Mouse (Mus musculus) stomach, embryonic 14.5 days (tissue): ENCODE measurements around the gene Osr1. TPM values are rescaled to one million over a fixed set of nuclear protein-coding genes. Genes with fewer than 3 reads are reported as not detected.
A peak's percentile ranks its signal among the peaks of the same experiment; 100 is the strongest.

Experiments
- ATAC-seq: fragments of 200-750 bp; cut with Nextera tagmentation; 2 replicates; pipeline ENCODE4 v1.8.0; 2017; ENCODE audit warnings: low read depth, moderate TSS enrichment; ENCODE audit not compliant: insufficient number of reproducible peaks, insufficient read depth, low FRiP score
- H3K27ac ChIP-seq: fragments of 300-500 bp; sonication (generic); 2 replicates; pipeline ENCODE4 v1.5.1; 2014; ENCODE audit warnings: mild to moderate bottlenecking, low read length, moderate library complexity, mixed read lengths
- H3K27me3 ChIP-seq: fragments of 300-500 bp; sonication (generic); 2 replicates; pipeline ENCODE4 v1.6.1; 2014; ENCODE audit warnings: low read length, control low read depth, mixed read lengths; ENCODE audit not compliant: control insufficient read depth, insufficient read depth
- H3K36me3 ChIP-seq: fragments of 300-500 bp; sonication (generic); 2 replicates; pipeline ENCODE4 v1.6.1; 2014; ENCODE audit warnings: mild to moderate bottlenecking, control low read depth, low read length, moderate library complexity, mixed read lengths; ENCODE audit not compliant: control insufficient read depth, insufficient read depth
- H3K4me1 ChIP-seq: fragments of 300-500 bp; sonication (generic); 2 replicates; pipeline ENCODE4 v1.6.1; 2014; ENCODE audit warnings: low read length, control low read depth, mixed read lengths; ENCODE audit not compliant: control insufficient read depth, insufficient read depth
- H3K4me2 ChIP-seq: fragments of 300-500 bp; sonication (generic); replicated peaks from 2 replicates; pipeline ENCODE4 v1.6.1; 2014; ENCODE audit warnings: low read depth, low read length, control low read depth
- H3K4me3 ChIP-seq: fragments of 300-500 bp; sonication (generic); 2 replicates; pipeline ENCODE4 v1.5.1; 2014; ENCODE audit warnings: low read depth, low read length, control low read depth
- H3K9ac ChIP-seq: fragments of 300-500 bp; sonication (generic); replicated peaks from 2 replicates; pipeline ENCODE4 v1.6.1; 2014; ENCODE audit warnings: low read depth, mild to moderate bottlenecking, control low read depth, low read length, moderate library complexity, mixed read lengths
- H3K9me3 ChIP-seq: fragments of 300-500 bp; sonication (generic); 2 replicates; pipeline ENCODE4 v1.6.1; 2016; ENCODE audit warnings: low read depth, low read length, control low read depth; ENCODE audit not compliant: control insufficient read depth
- WGBS: fragments of 180-500 bp; shearing (Covaris S2); extraction: QIAGEN DNeasy Blood & Tissue Kit; methylation state at CpG from one replicate; pipeline ENCODE4 v1.1.7; 2014; 5-methylcytosine and 5-hydroxymethylcytosine counted together
- polyA plus RNA-seq: library from polyadenylated mRNA; unstranded; fragments of >200 nt; fragmentation: Nextera tagmentation; extraction: Ambion mirVana; gene quantifications from 2 replicates; pipeline ENCODE4 v1.2.1, GENCODE M21; 2014

Osr1 gene
- polyA plus RNA-seq = 80.6 and 84.6 TPM in 2 replicates

DNA sequence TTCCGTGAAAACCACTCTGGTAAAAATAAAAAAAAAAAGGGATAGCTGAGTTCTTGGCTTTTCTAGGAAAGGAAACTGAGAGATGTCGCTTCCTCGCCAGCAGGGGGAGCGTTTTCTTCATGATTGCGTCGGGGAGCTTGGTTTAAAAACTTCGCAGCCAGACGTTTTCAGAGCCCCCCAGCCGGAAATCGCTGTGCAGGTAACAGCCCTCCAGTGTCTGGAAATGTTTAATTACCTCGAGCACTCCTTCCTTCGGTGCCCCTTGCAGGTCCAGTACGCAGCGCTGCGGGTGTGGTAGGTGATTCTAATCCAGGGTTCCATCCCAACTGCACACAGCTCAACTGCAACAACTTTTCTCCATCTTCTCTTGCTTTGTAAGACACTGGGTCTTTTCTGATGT is at the start of gene Osr1:
TSS of gene Osr1 (plus strand) at position 146 of the 400 bp plus-strand sequence.
- Histone ChIP-seq H3K9ac (peak within 1 kb of the TSS; percentile 33; the same call in 1 of the 2 replicates), H3K36me3 (no peaks in the 10 kb centered on the region), H3K4me3 (peak within 1 kb of the TSS; percentile 43), H3K27ac (no peak within 1 kb of the TSS), H3K4me2 (peak within 1 kb of the TSS; percentile 75), H3K27me3 (no peaks in the 10 kb centered on the region), H3K9me3 (no peaks in the 10 kb centered on the region), H3K4me1 (peaks cover 9% of the 10 kb centered on the region; the same call in 1 of the 2 replicates)
- under 1% methylated on average over 15 of the region's 15 CpGs for WGBS
- ATAC-seq = no peak

GRCm38 (mm10) chr12:9550328-9550727 is 19.6 kb upstream of the Osr1 start:
- ATAC-seq = no peak
- H3K27me3 ChIP-seq = no peaks in the 10 kb centered on the region
- 78% methylated on average over 2 of the region's 2 CpGs for WGBS
- no peaks in the 10 kb centered on the region for H3K36me3 ChIP-seq
- H3K4me1 ChIP-seq = no peaks in the 10 kb centered on the region
- no peaks in the 10 kb centered on the region for H3K9me3 ChIP-seq
- no peak overlapping the region for H3K4me3 ChIP-seq
- H3K4me2 ChIP-seq = no peak overlapping the region
- H3K27ac ChIP-seq = no peak overlapping the region
- H3K9ac ChIP-seq = no peak overlapping the region

DNA sequence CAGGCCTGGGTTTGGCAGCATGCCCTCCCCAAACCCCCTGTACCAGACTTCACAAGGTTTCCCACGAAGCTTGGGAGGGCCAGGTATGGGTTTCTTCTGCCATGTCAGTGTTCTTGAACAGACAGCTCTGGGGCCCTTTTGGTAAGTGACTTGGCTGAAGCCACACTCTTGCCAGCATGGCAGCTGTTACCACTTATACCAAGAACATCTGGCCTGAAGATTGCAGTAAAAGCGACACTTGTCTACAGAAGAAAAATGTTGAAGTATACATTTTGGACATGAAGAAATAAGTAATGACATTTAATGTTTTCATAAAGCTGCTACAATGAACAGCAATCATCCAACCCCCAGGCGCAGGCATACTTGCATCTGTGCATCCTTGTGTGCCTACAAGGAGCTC is 5.0 kb upstream of the Osr1 start:
- H3K36me3 ChIP-seq = no peaks in the 10 kb centered on the region
- H3K4me2 ChIP-seq = no peak overlapping the region
- 65% methylated on average over 3 of the region's 3 CpGs for WGBS
- no peak for ATAC-seq
- H3K27ac ChIP-seq = no peak overlapping the region
- H3K9me3 ChIP-seq = no peaks in the 10 kb centered on the region
- no peaks in the 10 kb centered on the region for H3K4me1 ChIP-seq
- no peak overlapping the region for H3K4me3 ChIP-seq
- no peaks in the 10 kb centered on the region for H3K27me3 ChIP-seq
- no peak overlapping the region for H3K9ac ChIP-seq

GRCm38 (mm10) chr12:9570496-9570995 is 630 bp downstream of the Osr1 start:
- H3K9ac ChIP-seq = peak overlapping the region; percentile 33; the same call in 1 of the 2 replicates

DNA sequence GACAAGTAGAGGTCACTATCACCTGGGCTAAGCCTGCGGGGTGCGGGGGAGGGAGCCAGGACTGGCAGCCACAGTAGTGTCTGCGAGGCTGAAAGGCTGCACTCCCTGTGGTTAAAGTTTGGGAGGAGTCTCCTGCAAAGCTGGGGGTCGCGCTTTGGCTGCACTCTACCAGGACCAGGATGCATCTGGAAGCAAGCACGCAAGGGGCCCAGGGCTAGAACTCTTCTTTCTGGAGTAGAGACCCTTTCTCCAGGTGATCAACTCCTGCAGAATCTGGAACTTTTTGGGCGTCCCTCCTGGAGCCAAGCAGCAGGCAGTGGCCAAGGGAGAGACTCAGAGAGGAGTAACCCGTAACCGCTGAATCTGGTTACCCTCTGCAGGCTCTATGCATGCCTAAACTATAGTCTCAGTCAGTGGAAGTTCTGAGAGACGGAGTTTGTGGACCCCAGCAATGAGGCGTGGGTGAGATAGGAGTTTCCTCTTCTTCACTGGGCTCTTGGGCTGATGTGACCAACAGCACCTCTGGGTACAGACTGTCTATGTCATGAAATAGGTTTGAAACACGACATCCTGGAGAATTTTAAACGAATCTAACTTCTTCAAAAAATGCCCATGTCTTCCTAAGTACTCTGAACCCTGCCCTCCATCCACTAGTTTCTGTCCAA is 1.5 kb downstream of the Osr1 start:
- H3K27me3 ChIP-seq = no peaks in the 10 kb centered on the region
- no peak overlapping the region for H3K27ac ChIP-seq
- no peak for ATAC-seq
- no peak overlapping the region for H3K4me3 ChIP-seq
- no peaks in the 10 kb centered on the region for H3K36me3 ChIP-seq
- no peaks in the 10 kb centered on the region for H3K9me3 ChIP-seq
- H3K4me2 ChIP-seq = peak overlapping the region; percentile 75; the same call in 1 of the 2 replicates
- H3K9ac ChIP-seq = no peak overlapping the region
- 37% methylated on average over 13 of the region's 13 CpGs for WGBS
- H3K4me1 ChIP-seq = peaks cover 11% of the 10 kb centered on the region; the same call in 1 of the 2 replicates

More at GRCm38 (mm10) chr12:9570496-9570995, 630 bp downstream of the Osr1 start:
- Histone ChIP-seq H3K27me3 (no peaks in the 10 kb centered on the region), H3K36me3 (no peaks in the 10 kb centered on the region), H3K4me2 (peak overlapping the region; percentile 75), H3K9me3 (no peaks in the 10 kb centered on the region), H3K4me3 (peak overlapping the region; percentile 43), H3K4me1 (peaks cover 9% of the 10 kb centered on the region; the same call in 1 of the 2 replicates), H3K27ac (no peak overlapping the region)
- no peak for ATAC-seq
- WGBS = under 1% methylated on average over 17 of the region's 17 CpGs

- no peaks in the 10 kb centered on the region for H3K27me3 ChIP-seq
Observed at GRCm38 (mm10) chr12:9572022-9572421, 2.1 kb downstream of the Osr1 start.

GRCm38 (mm10) chr12:9573682-9574081 is 3.8 kb downstream of the Osr1 start:
- no peak for ATAC-seq
- WGBS = 6% methylated on average over 12 of the region's 12 CpGs
- H3K27ac ChIP-seq = peak overlapping the region; percentile 11; the same call in 1 of the 2 replicates

More at GRCm38 (mm10) chr12:9572022-9572421, 2.1 kb downstream of the Osr1 start:
- no peak overlapping the region for H3K4me2 ChIP-seq
- no peak for ATAC-seq
- H3K4me3 ChIP-seq = no peak overlapping the region
- peaks cover 17% of the 10 kb centered on the region; the same call in 1 of the 2 replicates for H3K4me1 ChIP-seq
- no peak overlapping the region for H3K27ac ChIP-seq
- WGBS = 60% methylated on average over 4 of the region's 4 CpGs
- no peak overlapping the region for H3K9ac ChIP-seq
- H3K36me3 ChIP-seq = no peaks in the 10 kb centered on the region
- H3K9me3 ChIP-seq = no peaks in the 10 kb centered on the region

GRCm38 (mm10) chr12:9574244-9574871 is 4.4 kb downstream of the Osr1 start:
- H3K4me2 ChIP-seq = peak overlapping the region; percentile 53
- peak; percentile 86 for ATAC-seq
- peak overlapping the region; percentile 60 for H3K9ac ChIP-seq
- no peaks in the 10 kb centered on the region for H3K27me3 ChIP-seq
- H3K27ac ChIP-seq = peak overlapping the region; percentile 73; the same call in 1 of the 2 replicates
- no peaks in the 10 kb centered on the region for H3K36me3 ChIP-seq
- 1% methylated on average over 38 of the region's 38 CpGs for WGBS
- peaks cover 26% of the 10 kb centered on the region; the same call in 1 of the 2 replicates for H3K4me1 ChIP-seq
- H3K9me3 ChIP-seq = no peaks in the 10 kb centered on the region
- peak overlapping the region; percentile 58 for H3K4me3 ChIP-seq

More at GRCm38 (mm10) chr12:9573682-9574081, 3.8 kb downstream of the Osr1 start:
- Histone ChIP-seq H3K9ac (0 out of 2 replicates have a peak overlapping the region, but pooled peaks have one; percentile 4), H3K9me3 (no peaks in the 10 kb centered on the region), H3K4me3 (peak overlapping the region; percentile 58), H3K36me3 (no peaks in the 10 kb centered on the region), H3K4me2 (peak overlapping the region; percentile 53), H3K27me3 (no peaks in the 10 kb centered on the region), H3K4me1 (peaks cover 24% of the 10 kb centered on the region; the same call in 1 of the 2 replicates)
